Mouse (Mus musculus): ENCODE data around the gene Spin1. TPM values are rescaled to one million over a fixed set of nuclear protein-coding genes. Genes with fewer than 3 reads are reported as not detected.

The Spin1 gene
- polyA plus RNA-seq, 1 experiment from 2014 or later, result 110 TPM

DNA sequence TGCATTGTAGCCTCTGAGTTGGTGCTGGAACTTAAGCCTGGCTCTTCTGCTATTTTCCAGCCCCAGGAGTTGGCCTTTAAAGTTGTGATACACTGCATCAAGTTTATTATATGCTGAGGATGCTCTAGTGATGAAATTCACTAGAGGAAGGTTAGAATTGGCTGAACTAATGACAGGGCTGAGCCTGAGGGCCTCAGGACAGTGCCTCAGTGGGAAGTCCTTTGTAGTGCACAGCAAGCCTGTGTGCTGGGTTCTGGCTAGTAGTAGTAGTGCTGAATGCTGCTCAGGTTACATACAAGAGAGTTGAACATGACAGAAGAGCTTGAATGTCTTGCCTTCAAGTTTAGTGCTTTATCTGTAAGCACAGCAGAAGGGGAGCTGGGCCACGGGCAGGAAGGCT is 21.3 kb downstream of the Spin1 start:
- no peaks in the 10 kb centered on the region for H3K27me3 ChIP-seq (ENCODE audit: insufficient read depth, low read length)
- H3K9me3 ChIP-seq (ENCODE audit: low read depth, low read length), result no peaks in the 10 kb centered on the region
- DNase-seq (no peak), ATAC-seq (ENCODE audit: insufficient read depth) (no peak)
- no peak overlapping the region for H3K4me2 ChIP-seq
- H3K4me1 ChIP-seq (ENCODE audit: insufficient read depth), result peaks cover 5% of the 10 kb centered on the region
- no peak for TF ChIP-seq CTCF (IDR thresholded peaks at IDR 0.05; ENCODE audit: low read depth)
- 44% methylated on average over 1 of the region's 1 CpGs for WGBS
- H3K9ac ChIP-seq, result no peak overlapping the region
- H3K36me3 ChIP-seq (ENCODE audit: insufficient read depth), result peaks cover 13% of the 10 kb centered on the region; the same call in 1 of the 2 replicates
- H3K4me3 ChIP-seq (ENCODE audit: low read depth, low read length), result no peak overlapping the region
- H3K27ac ChIP-seq (ENCODE audit: low read depth), result no peak overlapping the region

- Histone ChIP-seq H3K4me1 (ENCODE audit: insufficient read depth) (peaks cover 5% of the 10 kb centered on the region), H3K4me3 (ENCODE audit: low read depth, low read length) (no peak overlapping the region), H3K36me3 (ENCODE audit: insufficient read depth) (peaks cover 16% of the 10 kb centered on the region; the same call in 1 of the 2 replicates), H3K4me2 (no peak overlapping the region), H3K9me3 (ENCODE audit: low read depth, low read length) (no peaks in the 10 kb centered on the region), H3K27ac (ENCODE audit: low read depth) (no peak overlapping the region), H3K9ac (no peak overlapping the region), H3K27me3 (ENCODE audit: insufficient read depth, low read length) (no peaks in the 10 kb centered on the region)
- WGBS, result 77% methylated on average over 8 of the region's 8 CpGs
- TF ChIP-seq CTCF (IDR thresholded peaks at IDR 0.05; ENCODE audit: low read depth), result no peak
- DNase-seq (no peak), ATAC-seq (ENCODE audit: insufficient read depth) (no peak)
Measured at GRCm38 (mm10) chr13:51122771-51123170, 22.1 kb downstream of the Spin1 start.

- Histone ChIP-seq H3K9ac (no peak overlapping the region), H3K9me3 (ENCODE audit: low read depth, low read length) (no peaks in the 10 kb centered on the region), H3K36me3 (ENCODE audit: insufficient read depth) (peaks cover 37% of the 10 kb centered on the region; the same call in 1 of the 2 replicates), H3K4me3 (ENCODE audit: low read depth, low read length) (no peak overlapping the region), H3K27me3 (ENCODE audit: insufficient read depth, low read length) (no peaks in the 10 kb centered on the region), H3K4me2 (no peak overlapping the region), H3K4me1 (ENCODE audit: insufficient read depth) (peaks cover 2% of the 10 kb centered on the region; the same call in 1 of the 2 replicates), H3K27ac (ENCODE audit: low read depth) (no peak overlapping the region)
- DNase-seq (no peak), ATAC-seq (ENCODE audit: insufficient read depth) (no peak)
- 70% methylated on average over 8 of the region's 8 CpGs for WGBS
- no peak for TF ChIP-seq CTCF (IDR thresholded peaks at IDR 0.05; ENCODE audit: low read depth)
Measured at GRCm38 (mm10) chr13:51125357-51125756, 24.7 kb downstream of the Spin1 start.

- Histone ChIP-seq H3K4me3 (ENCODE audit: low read depth, low read length) (no peak overlapping the region), H3K9me3 (ENCODE audit: low read depth, low read length) (no peaks in the 10 kb centered on the region), H3K4me2 (no peak overlapping the region), H3K27ac (ENCODE audit: low read depth) (no peak overlapping the region), H3K36me3 (ENCODE audit: insufficient read depth) (peaks cover 51% of the 10 kb centered on the region; the same call in 1 of the 2 replicates), H3K27me3 (ENCODE audit: insufficient read depth, low read length) (no peaks in the 10 kb centered on the region), H3K4me1 (ENCODE audit: insufficient read depth) (no peaks in the 10 kb centered on the region), H3K9ac (no peak overlapping the region)
- DNase-seq (no peak), ATAC-seq (ENCODE audit: insufficient read depth) (no peak)
- TF ChIP-seq CTCF (IDR thresholded peaks at IDR 0.05; ENCODE audit: low read depth), result no peak
- 58% methylated on average over 2 of the region's 2 CpGs for WGBS
Measured at GRCm38 (mm10) chr13:51127906-51128305, 27.2 kb downstream of the Spin1 start.

DNA sequence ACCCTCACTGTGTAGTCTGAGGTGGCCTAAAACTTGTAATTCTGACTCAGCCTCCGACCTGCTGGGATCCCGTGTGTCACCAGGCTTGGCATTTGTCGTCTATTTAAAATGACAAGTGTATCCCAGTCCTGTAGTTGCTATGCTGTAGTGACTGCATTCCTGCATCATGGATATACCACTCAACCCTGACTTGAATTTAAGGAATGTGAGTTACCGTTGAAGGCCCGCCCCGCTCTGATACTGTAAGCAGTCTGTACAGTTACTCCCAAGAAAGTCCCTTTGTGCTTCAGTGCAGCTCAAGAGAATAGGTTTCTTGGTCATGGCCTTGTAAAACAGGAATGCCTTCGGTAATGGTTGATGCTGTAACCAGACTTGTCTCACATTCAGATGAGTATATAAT is 27.7 kb downstream of the Spin1 start:
- WGBS, result 68% methylated on average over 7 of the region's 7 CpGs
- peak; percentile 51 for DNase-seq
- no peaks in the 10 kb centered on the region for H3K9me3 ChIP-seq (ENCODE audit: low read depth, low read length)
- H3K27me3 ChIP-seq (ENCODE audit: insufficient read depth, low read length), result no peaks in the 10 kb centered on the region
- no peak overlapping the region for H3K27ac ChIP-seq (ENCODE audit: low read depth)
- H3K4me1 ChIP-seq (ENCODE audit: insufficient read depth), result no peaks in the 10 kb centered on the region
- no peak overlapping the region for H3K4me2 ChIP-seq
- H3K4me3 ChIP-seq (ENCODE audit: low read depth, low read length), result no peak overlapping the region
- TF ChIP-seq CTCF (IDR thresholded peaks at IDR 0.05; ENCODE audit: low read depth), result no peak
- peak; percentile 81; the same call in 1 of the 2 replicates for ATAC-seq (ENCODE audit: insufficient read depth)
- H3K36me3 ChIP-seq (ENCODE audit: insufficient read depth), result peaks cover 51% of the 10 kb centered on the region; the same call in 1 of the 2 replicates
- H3K9ac ChIP-seq, result no peak overlapping the region

- no peaks in the 10 kb centered on the region for H3K4me1 ChIP-seq (ENCODE audit: insufficient read depth)
- no peak for ATAC-seq (ENCODE audit: insufficient read depth)
- no peak overlapping the region for H3K4me3 ChIP-seq (ENCODE audit: low read depth, low read length)
- H3K9me3 ChIP-seq (ENCODE audit: low read depth, low read length), result no peaks in the 10 kb centered on the region
- no peak for DNase-seq
- H3K4me2 ChIP-seq, result no peak overlapping the region
- H3K27ac ChIP-seq (ENCODE audit: low read depth), result no peak overlapping the region
- H3K27me3 ChIP-seq (ENCODE audit: insufficient read depth, low read length), result no peaks in the 10 kb centered on the region
- 80% methylated on average over 10 of the region's 10 CpGs for WGBS
- H3K9ac ChIP-seq, result no peak overlapping the region
- no peak for TF ChIP-seq CTCF (IDR thresholded peaks at IDR 0.05; ENCODE audit: low read depth)
- peaks cover 56% of the 10 kb centered on the region for H3K36me3 ChIP-seq (ENCODE audit: insufficient read depth)
Measured at GRCm38 (mm10) chr13:51131179-51131578, 30.5 kb downstream of the Spin1 start.

- Histone ChIP-seq H3K27ac (ENCODE audit: low read depth) (no peak overlapping the region), H3K4me2 (no peak overlapping the region), H3K4me1 (ENCODE audit: insufficient read depth) (no peaks in the 10 kb centered on the region), H3K27me3 (ENCODE audit: insufficient read depth, low read length) (no peaks in the 10 kb centered on the region), H3K9ac (no peak overlapping the region), H3K9me3 (ENCODE audit: low read depth, low read length) (no peaks in the 10 kb centered on the region), H3K4me3 (ENCODE audit: low read depth, low read length) (no peak overlapping the region), H3K36me3 (ENCODE audit: insufficient read depth) (peaks cover 53% of the 10 kb centered on the region)
- ATAC-seq (ENCODE audit: insufficient read depth), result no peak
- TF ChIP-seq CTCF (IDR thresholded peaks at IDR 0.05; ENCODE audit: low read depth), result no peak
- 70% methylated on average over 4 of the region's 4 CpGs for WGBS
- DNase-seq, result no peak
Measured at GRCm38 (mm10) chr13:51136315-51136714, 35.6 kb downstream of the Spin1 start.
